Mouse (Mus musculus) stomach, embryonic 16.5 days (tissue): Measurements from ENCODE around the gene Ccdc40. TPM values are rescaled to one million over a fixed set of nuclear protein-coding genes. Genes with fewer than 3 reads are reported as not detected.
"Not testable (repeated sequence)": the region's sequence is repeated elsewhere in the genome, so short reads cannot be mapped to it uniquely, and the experiment has no call there.

ENCODE experiments used
- ATAC-seq: fragments of 200-750 bp; cut with Nextera tagmentation; 2 replicates; pipeline ENCODE4 v1.8.0; 2017; ENCODE audit warnings: moderate number of reproducible peaks, moderate TSS enrichment; ENCODE audit not compliant: insufficient read depth, low FRiP score
- H3K27ac ChIP-seq: fragments of 300-500 bp; sonication (generic); 2 replicates; pipeline ENCODE4 v1.5.1; 2014; ENCODE audit warnings: low read length
- H3K27me3 ChIP-seq: fragments of 300-500 bp; sonication (generic); 2 replicates; pipeline ENCODE4 v1.6.1; 2014; ENCODE audit warnings: low read length, control low read depth, mixed read lengths; ENCODE audit not compliant: control insufficient read depth, insufficient read depth
- H3K36me3 ChIP-seq: fragments of 300-500 bp; sonication (generic); 2 replicates; pipeline ENCODE4 v1.6.1; 2014; ENCODE audit warnings: low read length; ENCODE audit not compliant: control insufficient read depth, insufficient read depth
- H3K4me1 ChIP-seq: fragments of 300-500 bp; sonication (generic); 2 replicates; pipeline ENCODE4 v1.6.1; 2014; ENCODE audit warnings: low read length, control low read depth, mixed read lengths; ENCODE audit not compliant: control insufficient read depth, insufficient read depth
- H3K4me2 ChIP-seq: fragments of 300-500 bp; sonication (generic); 2 replicates; pipeline ENCODE4 v1.6.1; 2014; ENCODE audit warnings: low read depth, low read length, mixed read lengths
- H3K4me3 ChIP-seq: fragments of 300-500 bp; sonication (generic); replicated peaks from 2 replicates; pipeline ENCODE4 v1.5.1; 2014; ENCODE audit warnings: mild to moderate bottlenecking, low read length
- H3K9ac ChIP-seq: fragments of 300-500 bp; sonication (generic); 2 replicates; pipeline ENCODE4 v1.6.1; 2014; ENCODE audit warnings: low read length
- H3K9me3 ChIP-seq: fragments of 300-500 bp; sonication (generic); replicated peaks from 2 replicates; pipeline ENCODE4 v1.6.1; 2016; ENCODE audit warnings: low read length, control low read depth; ENCODE audit not compliant: control insufficient read depth
- WGBS: fragments of 180-500 bp; shearing (Covaris S2); extraction: QIAGEN DNeasy Blood & Tissue Kit; methylation state at CpG from one replicate; pipeline ENCODE4 v1.1.7; 2014; 5-methylcytosine and 5-hydroxymethylcytosine counted together
- polyA plus RNA-seq: library from polyadenylated mRNA; unstranded; fragments of >200 nt; fragmentation: Nextera tagmentation; extraction: Ambion mirVana; gene quantifications from 2 replicates; pipeline ENCODE4 v1.2.1, GENCODE M21; 2015

Gene Ccdc40
- polyA plus RNA-seq, 1 experiment from 2014 or later, result 2.4 TPM

DNA sequence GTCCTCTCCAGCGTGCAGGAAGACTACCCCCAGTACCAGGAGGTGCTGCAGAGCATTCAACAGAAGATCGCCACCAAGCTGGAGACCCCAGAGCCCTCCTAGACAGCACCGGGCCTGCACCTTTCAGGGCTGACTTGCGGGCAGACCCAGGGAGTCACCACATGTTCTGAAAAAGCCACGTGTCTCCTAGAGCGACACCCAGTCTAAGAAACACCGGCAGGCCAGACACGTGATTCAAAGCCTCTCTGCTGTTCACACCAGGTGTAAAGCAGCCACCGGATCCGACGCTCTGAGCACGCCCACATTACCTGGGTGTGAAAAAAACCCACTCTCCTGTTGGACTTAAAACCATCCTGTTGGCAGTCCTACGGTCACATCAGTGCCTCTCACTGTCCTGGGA is 36.0 kb downstream of the Ccdc40 start:
- 88% methylated on average over 13 of the region's 13 CpGs for WGBS
- no peaks in the 10 kb centered on the region for H3K9me3 ChIP-seq
- no peak overlapping the region for H3K9ac ChIP-seq
- no peak overlapping the region for H3K27ac ChIP-seq
- no peak overlapping the region for H3K4me3 ChIP-seq
- no peak for ATAC-seq
- no peaks in the 10 kb centered on the region for H3K27me3 ChIP-seq
- H3K4me1 ChIP-seq, result peaks cover 8% of the 10 kb centered on the region
- H3K4me2 ChIP-seq, result no peak overlapping the region
- H3K36me3 ChIP-seq, result no peaks in the 10 kb centered on the region

DNA sequence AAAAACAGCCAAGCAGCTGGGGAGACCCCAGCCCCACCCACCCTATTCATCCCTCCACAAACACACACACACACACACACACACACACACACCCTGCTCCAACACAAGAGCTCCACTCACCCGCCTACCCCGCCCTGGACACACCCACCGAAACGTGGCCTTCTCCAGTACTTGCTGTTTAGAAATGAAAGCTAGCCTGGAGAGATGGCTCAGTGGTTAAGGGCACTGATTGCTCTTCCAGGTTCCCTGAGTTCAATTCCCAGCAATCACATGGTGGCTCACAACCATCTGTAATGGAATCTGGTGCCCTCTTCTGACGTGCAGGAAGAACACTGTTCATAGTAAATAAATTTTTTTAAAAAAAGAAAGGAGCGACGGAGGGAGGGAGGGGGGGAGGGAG is 37.4 kb downstream of the Ccdc40 start:
- no peak overlapping the region for H3K4me2 ChIP-seq
- peaks cover 8% of the 10 kb centered on the region for H3K4me1 ChIP-seq
- no peak overlapping the region for H3K9ac ChIP-seq
- no peak for ATAC-seq
- H3K36me3 ChIP-seq, result no peaks in the 10 kb centered on the region
- H3K4me3 ChIP-seq, result no peak overlapping the region
- H3K27ac ChIP-seq, result no peak overlapping the region
- H3K27me3 ChIP-seq, result no peaks in the 10 kb centered on the region
- WGBS, result 72% methylated on average over 7 of the region's 7 CpGs
- no peaks in the 10 kb centered on the region for H3K9me3 ChIP-seq

DNA sequence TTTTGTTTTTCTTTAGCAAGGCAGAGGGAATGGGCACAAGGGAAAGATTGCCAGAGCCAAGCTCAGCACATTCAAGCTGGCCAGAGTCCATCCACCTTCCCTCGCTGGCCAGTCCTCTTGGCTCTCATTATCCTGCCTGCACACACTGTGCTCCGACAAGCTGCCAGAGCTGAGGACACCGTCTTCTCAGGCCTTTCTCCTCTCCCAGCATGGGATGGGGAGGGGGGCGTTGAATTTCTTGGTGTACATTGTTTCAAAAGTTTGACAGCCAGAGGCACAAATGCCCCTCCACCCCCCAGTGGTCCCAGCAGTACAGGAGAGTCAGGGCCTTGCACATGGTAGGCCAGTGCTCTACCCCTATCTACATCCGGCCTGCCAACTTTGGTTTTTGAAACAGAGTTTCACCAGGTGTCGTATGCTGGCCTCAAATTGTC is 38.9 kb downstream of the Ccdc40 start:
- Histone ChIP-seq H3K4me3 (peak overlapping the region; percentile 74), H3K9ac (peak overlapping the region; percentile 83), H3K27ac (no peak overlapping the region), H3K27me3 (no peaks in the 10 kb centered on the region), H3K9me3 (no peaks in the 10 kb centered on the region), H3K36me3 (no peaks in the 10 kb centered on the region), H3K4me1 (peaks cover 8% of the 10 kb centered on the region), H3K4me2 (peak overlapping the region; percentile 69)
- WGBS, result 44% methylated on average over 6 of the region's 6 CpGs
- ATAC-seq, result 0 out of 2 replicates have a peak, but pooled peaks have one; percentile 6

DNA sequence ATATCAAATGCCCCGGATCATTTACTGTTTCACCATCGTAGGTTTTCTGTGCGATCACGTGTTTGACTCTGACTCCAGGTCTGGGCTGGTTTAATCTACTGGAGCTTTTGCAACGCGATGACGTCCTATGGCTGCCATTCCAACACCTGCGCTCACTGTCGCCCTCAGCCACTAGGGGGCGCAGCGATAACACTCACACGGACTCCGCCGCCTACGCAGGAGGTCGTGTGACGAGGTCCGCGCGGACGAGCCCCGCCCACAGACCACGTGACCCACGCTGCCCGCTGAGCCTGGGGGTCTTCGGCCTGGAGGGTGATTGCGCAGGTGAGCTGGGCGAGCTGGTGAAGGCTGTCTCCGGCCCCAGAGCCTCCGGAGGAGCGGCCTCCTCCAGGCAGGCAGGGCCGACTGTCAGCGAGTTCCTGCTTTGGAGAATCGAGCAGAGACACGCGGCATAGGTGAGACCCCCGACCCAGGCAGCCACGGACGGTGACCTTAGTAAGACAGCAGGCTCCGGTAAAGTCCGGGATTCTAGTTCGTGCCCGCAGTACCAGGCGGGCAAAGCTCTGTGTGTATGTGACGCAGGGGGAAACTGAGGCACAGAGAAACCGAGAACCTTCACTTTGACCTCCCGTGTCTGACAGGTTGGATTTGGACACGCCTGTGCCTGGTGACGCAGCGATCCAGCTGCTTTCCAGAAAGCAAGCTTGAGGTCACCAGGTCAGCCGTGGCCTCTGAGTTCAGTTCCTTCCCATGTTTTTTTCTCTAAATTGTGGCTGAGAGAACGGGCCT is 39.6 kb downstream of the Ccdc40 start, which contains the start of gene Gaa:
Gaa (plus strand) TSS at position 120 of the 789 bp plus-strand sequence.
- H3K4me3 ChIP-seq, result peak within 1 kb of the TSS; percentile 74
- no peaks in the 10 kb centered on the region for H3K36me3 ChIP-seq

DNA sequence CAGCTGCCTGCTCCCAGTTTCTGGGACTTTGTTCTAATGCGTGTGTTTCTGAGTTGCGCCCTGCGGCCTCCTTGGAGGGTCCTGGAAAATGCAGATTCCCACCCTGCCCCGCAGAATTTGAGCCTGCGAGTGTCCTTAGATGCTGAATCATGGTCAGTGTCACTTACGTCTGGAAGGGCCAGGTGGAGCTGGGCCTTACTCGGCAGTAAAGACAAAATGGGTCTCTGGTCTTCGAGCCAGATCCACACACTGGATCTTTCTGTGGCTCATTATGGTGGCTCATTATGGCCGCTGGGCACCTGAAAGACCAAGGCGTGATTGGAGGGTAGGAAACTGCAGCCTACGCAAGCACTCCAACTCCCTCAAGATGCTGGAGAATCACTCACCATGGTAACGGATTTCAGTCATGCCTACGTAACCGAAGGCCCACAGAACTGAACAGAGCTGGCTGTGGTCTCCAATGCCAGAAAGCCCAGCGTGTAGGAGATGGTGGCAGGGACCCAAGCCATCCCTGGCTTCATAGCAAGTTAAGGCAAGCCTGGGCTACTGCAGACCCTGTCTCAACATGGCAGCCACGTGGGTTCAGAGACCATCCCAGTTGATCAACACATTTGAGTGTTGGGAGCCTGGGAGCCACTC is 40.3 kb downstream of the Ccdc40 start:
- ATAC-seq, result no peak
- Histone ChIP-seq H3K36me3 (no peaks in the 10 kb centered on the region), H3K27me3 (no peaks in the 10 kb centered on the region), H3K9me3 (no peaks in the 10 kb centered on the region), H3K4me1 (peaks cover 8% of the 10 kb centered on the region), H3K27ac (peak overlapping the region; percentile 44; the same call in 1 of the 2 replicates), H3K4me3 (peak overlapping the region; percentile 74), H3K9ac (peak overlapping the region; percentile 83), H3K4me2 (peak overlapping the region; percentile 69)
- WGBS, result 75% methylated on average over 16 of the region's 16 CpGs

More for the DNA sequence above, 39.6 kb downstream of the Ccdc40 start, which contains the start of gene Gaa:
- 2% methylated on average over 52 of the region's 52 CpGs for WGBS
- Histone ChIP-seq H3K9ac (peak within 1 kb of the TSS; percentile 83), H3K4me2 (peak within 1 kb of the TSS; percentile 69), H3K9me3 (no peaks in the 10 kb centered on the region), H3K27ac (peak within 1 kb of the TSS; percentile 44; the same call in 1 of the 2 replicates), H3K4me1 (peaks cover 8% of the 10 kb centered on the region), H3K27me3 (no peaks in the 10 kb centered on the region)
- ATAC-seq, result peak; percentile 90

DNA sequence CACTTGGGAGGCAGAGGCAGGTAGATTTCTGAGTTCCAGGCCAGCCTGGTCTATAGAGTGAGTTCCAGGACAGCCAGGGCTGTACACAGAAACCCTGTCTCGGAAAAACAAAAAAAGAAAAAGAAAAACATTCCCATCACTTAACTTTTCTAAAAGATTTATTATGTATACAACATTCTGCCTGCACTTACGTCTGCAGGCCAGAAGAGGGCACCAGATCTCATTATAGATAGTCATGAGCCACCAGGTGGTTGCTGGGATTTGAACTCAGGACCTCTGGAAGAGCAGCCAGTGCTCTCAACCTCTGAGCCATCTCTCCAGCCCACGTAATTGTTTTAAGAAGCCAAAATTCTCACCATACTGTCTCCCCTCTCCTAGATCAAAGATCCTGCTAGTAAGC is 44.1 kb downstream of the Ccdc40 start:
- not testable (repeated sequence) for ATAC-seq

DNA sequence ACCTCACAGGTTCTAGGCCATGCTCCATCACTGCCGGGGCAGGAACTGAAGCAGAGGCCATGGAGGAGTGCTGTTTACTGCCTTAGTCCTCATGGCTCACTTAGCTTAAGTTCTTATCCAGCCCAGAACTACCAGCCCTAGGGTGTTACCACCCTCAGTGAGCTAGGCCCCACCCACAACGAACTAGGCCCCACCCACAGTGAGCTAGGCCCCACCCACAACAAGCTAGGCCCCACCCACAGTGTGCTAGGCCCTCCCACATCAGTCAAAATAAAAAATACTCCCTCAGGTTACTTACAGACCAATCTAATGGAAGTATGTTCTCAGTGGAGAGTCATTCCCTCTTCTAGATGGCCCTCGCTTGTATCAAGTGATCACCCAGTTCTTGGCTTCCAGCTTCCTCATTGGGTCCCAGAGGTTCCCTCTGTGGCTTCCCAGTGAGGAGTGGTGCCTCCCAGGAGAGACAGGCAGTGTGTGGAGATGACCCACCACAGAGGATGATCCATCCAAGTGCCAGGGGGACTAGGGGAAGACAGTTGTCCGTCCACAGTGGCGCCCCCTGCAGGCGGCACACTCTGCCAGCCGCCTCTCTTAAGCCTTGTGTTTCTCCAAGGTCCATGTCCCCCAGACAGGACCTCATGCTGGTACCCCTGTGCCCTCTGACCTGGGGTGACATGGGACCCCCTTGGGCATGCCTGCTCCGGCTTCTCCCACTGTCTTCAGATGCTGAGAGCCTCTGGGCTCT is 45.0 kb downstream of the Ccdc40 start:
- H3K27me3 ChIP-seq, result no peaks in the 10 kb centered on the region
- WGBS, result 81% methylated on average over 8 of the region's 8 CpGs
- H3K9me3 ChIP-seq, result no peaks in the 10 kb centered on the region
- H3K27ac ChIP-seq, result no peak overlapping the region
- no peak overlapping the region for H3K4me2 ChIP-seq
- ATAC-seq, result no peak
- H3K9ac ChIP-seq, result no peak overlapping the region
- peaks cover 9% of the 10 kb centered on the region; the same call in 1 of the 2 replicates for H3K36me3 ChIP-seq
- H3K4me1 ChIP-seq, result peaks cover 4% of the 10 kb centered on the region; the same call in 1 of the 2 replicates
- H3K4me3 ChIP-seq, result no peak overlapping the region

More for the DNA sequence above, 44.1 kb downstream of the Ccdc40 start:
- H3K4me1 ChIP-seq, H3K27me3 ChIP-seq, H3K4me3 ChIP-seq, H3K9ac ChIP-seq, H3K36me3 ChIP-seq, H3K4me2 ChIP-seq, H3K27ac ChIP-seq, H3K9me3 ChIP-seq: not testable (repeated sequence)
- 62% methylated on average over 3 of the region's 3 CpGs for WGBS

DNA sequence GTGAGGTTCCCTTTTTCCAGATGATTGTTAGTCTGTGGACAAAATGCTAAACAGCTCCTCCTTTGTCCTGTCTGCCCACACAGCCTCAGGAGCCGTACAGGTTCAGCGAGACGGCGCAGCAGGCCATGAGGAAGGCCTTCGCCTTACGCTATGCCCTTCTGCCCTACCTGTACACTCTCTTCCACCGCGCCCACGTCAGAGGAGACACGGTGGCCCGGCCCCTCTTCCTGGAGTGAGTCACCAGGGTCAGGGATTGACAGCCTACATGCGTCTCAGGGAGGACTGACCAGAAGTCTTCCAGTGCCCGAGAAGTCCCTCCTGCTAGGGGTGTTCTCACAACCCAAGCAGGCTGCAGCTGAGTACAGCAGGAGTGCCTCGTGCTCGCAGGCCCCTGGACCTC is 52.7 kb downstream of the Ccdc40 start:
- H3K4me2 ChIP-seq, result no peak overlapping the region
- no peak overlapping the region for H3K4me3 ChIP-seq
- H3K9me3 ChIP-seq, result no peaks in the 10 kb centered on the region
- H3K27ac ChIP-seq, result no peak overlapping the region
- H3K9ac ChIP-seq, result no peak overlapping the region
- H3K4me1 ChIP-seq, result no peaks in the 10 kb centered on the region
- WGBS, result 71% methylated on average over 15 of the region's 15 CpGs
- ATAC-seq, result peak; percentile 71; the same call in 1 of the 2 replicates
- H3K27me3 ChIP-seq, result no peaks in the 10 kb centered on the region
- peaks cover 13% of the 10 kb centered on the region; the same call in 1 of the 2 replicates for H3K36me3 ChIP-seq
